In the genomic region with DNA sequence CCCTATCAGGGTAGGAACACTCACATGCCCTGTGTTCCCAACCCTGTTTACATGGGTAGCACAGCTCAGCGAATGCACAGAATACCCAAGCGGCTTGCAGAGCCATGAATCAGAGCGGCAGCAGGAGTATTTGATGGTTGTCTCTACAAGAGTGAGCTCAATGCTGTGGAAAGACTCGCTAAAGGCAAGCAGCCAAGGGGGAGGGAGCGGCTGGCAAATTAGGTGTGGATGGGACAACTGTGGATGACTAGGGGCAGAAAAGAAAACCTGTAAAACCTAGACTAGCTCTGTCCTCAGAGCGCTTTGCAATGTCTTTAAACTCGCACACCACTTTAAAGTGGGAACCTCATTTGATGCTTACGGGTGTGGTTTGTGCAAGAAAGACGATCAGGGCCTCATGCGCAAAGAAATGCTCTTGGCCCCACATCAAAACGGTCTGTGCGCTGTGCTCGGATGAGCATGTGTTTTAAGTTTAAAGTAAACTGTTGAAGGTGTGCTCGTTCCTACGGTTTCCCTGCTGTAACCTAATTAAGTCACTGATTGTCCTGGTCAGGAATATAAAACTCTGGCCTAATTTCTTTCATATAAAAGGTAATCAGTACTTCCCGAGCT, we compare ENCODE assay signal across 24 mouse cellular contexts. TPM values are rescaled to one million over a fixed set of nuclear protein-coding genes. Genes with fewer than 3 reads are reported as not detected.
DNase-seq lines count a peak whose midpoint lies in the region; ATAC-seq lines count a peak whose summit lies in the region.
"Had no signal": no experiment of that assay in that cellular context is flagged by ENCODE, and none has a peak within 500 bp of the region (broad histone marks: within the 10 kb centered on the region; RNA-seq: fewer than 3 reads in every experiment).

No protein-coding gene starts in this region.

- no peak overlapping the region for H3K4me3 ChIP-seq in heart, embryonic 12.5 days
- no peak overlapping the region for H3K4me3 ChIP-seq in embryonic facial prominence, embryonic 10.5 days
- no peak overlapping the region for H3K4me3 ChIP-seq in embryonic facial prominence, embryonic 14.5 days (ENCODE audit: low read depth, low read length)
- no peak overlapping the region for H3K4me3 ChIP-seq in limb, embryonic 13.5 days
- H3K4me3 ChIP-seq: heart, adult 2 months; hindbrain, embryonic 13.5 days; layer of hippocampus, adult 2 months; liver, embryonic 12.5 days; midbrain, embryonic 10.5 days; neural tube, embryonic 15.5 days had no signal

- 0 out of 2 replicates have a peak, but pooled peaks cover 6% of the 10 kb centered on the region for H3K4me1 ChIP-seq in heart, embryonic 12.5 days (replicated peaks)
- H3K4me1 ChIP-seq in embryonic facial prominence, embryonic 10.5 days, result peaks cover 17% of the 10 kb centered on the region; the same call in 1 of the 2 replicates
- peaks cover 22% of the 10 kb centered on the region for H3K4me1 ChIP-seq in embryonic facial prominence, embryonic 14.5 days (ENCODE audit: control insufficient read depth, insufficient read depth, low read length)
- peaks cover 53% of the 10 kb centered on the region for H3K4me1 ChIP-seq in limb, embryonic 13.5 days
- H3K4me1 ChIP-seq: liver, embryonic 12.5 days; midbrain, embryonic 10.5 days had no signal

- DNase-seq in heart, adult 11 months, result peak; percentile 46
- no peak for DNase-seq in embryonic facial prominence, embryonic 10.5 days (ENCODE audit: low spot score)
- peak; percentile 70 for DNase-seq in embryonic facial prominence, embryonic 14.5 days (ENCODE audit: low spot score)
- no peak for DNase-seq in spleen, postnatal 36 days (ENCODE audit: low spot score in 2 of 2)
- no peak for DNase-seq in layer of hippocampus, adult 18-20 months (ENCODE audit: low spot score in 2 of 2)
- DNase-seq: adrenal gland, adult 2 months; cerebellum, adult 11-12 months; gastrocnemius, postnatal 10 days; heart, adult 2 months; kidney, adult 2 months; kidney, postnatal 10 days; lung, adult 18-20 months; lung, postnatal 10 days; thymus, postnatal 25 days had no signal

- no peak for ATAC-seq in heart, embryonic 12.5 days (ENCODE audit: insufficient number of reproducible peaks, low FRiP score)
- peak; percentile 30; the same call in 1 of the 2 replicates for ATAC-seq in embryonic facial prominence, embryonic 14.5 days (ENCODE audit: low read depth)
- ATAC-seq in limb, embryonic 13.5 days (ENCODE audit: low FRiP score, low read depth), result peak; percentile 51; the same call in 1 of the 2 replicates
- no peak for ATAC-seq in activated CD4-positive, CD25-positive, alpha-beta regulatory T cell, adult 4 months
- ATAC-seq: forebrain, embryonic 16.5 days; liver, embryonic 12.5 days; Patski had no signal

- no peaks in the 10 kb centered on the region for H3K36me3 ChIP-seq in heart, embryonic 12.5 days
- no peaks in the 10 kb centered on the region for H3K36me3 ChIP-seq in embryonic facial prominence, embryonic 10.5 days (replicated peaks)
- no peaks in the 10 kb centered on the region for H3K36me3 ChIP-seq in embryonic facial prominence, embryonic 14.5 days (ENCODE audit: control insufficient read depth, insufficient read depth, low read length)
- H3K36me3 ChIP-seq in limb, embryonic 13.5 days, result no peaks in the 10 kb centered on the region
- H3K36me3 ChIP-seq: hindbrain, embryonic 13.5 days; liver, embryonic 12.5 days; midbrain, embryonic 10.5 days; neural tube, embryonic 15.5 days had no signal

- H3K27ac ChIP-seq in heart, embryonic 12.5 days (ENCODE audit: poor library complexity, severe bottlenecking), result no peak overlapping the region
- H3K27ac ChIP-seq in embryonic facial prominence, embryonic 10.5 days (replicated peaks), result peak overlapping the region; percentile 35; the same call in 1 of the 2 replicates
- H3K27ac ChIP-seq in embryonic facial prominence, embryonic 14.5 days (replicated peaks; ENCODE audit: low read depth, low read length), result no peak overlapping the region
- peak overlapping the region; percentile 52; the same call in 1 of the 2 replicates for H3K27ac ChIP-seq in limb, embryonic 13.5 days
- H3K27ac ChIP-seq: heart, adult 2 months; hindbrain, embryonic 13.5 days; layer of hippocampus, adult 2 months; liver, embryonic 12.5 days; midbrain, embryonic 10.5 days; neural tube, embryonic 15.5 days had no signal

- no peak overlapping the region for H3K4me2 ChIP-seq in heart, embryonic 12.5 days
- peak overlapping the region; percentile 14; the same call in 1 of the 2 replicates for H3K4me2 ChIP-seq in embryonic facial prominence, embryonic 14.5 days (ENCODE audit: low read depth, low read length)
- peak overlapping the region; percentile 47 for H3K4me2 ChIP-seq in limb, embryonic 13.5 days (replicated peaks)
- H3K4me2 ChIP-seq: hindbrain, embryonic 13.5 days; liver, embryonic 12.5 days; neural tube, embryonic 15.5 days had no signal

- no peaks in the 10 kb centered on the region for H3K9me3 ChIP-seq in heart, embryonic 12.5 days (replicated peaks)
- H3K9me3 ChIP-seq in embryonic facial prominence, embryonic 10.5 days, result no peaks in the 10 kb centered on the region
- H3K9me3 ChIP-seq in embryonic facial prominence, embryonic 14.5 days (ENCODE audit: control insufficient read depth, low read length), result no peaks in the 10 kb centered on the region
- no peaks in the 10 kb centered on the region for H3K9me3 ChIP-seq in limb, embryonic 13.5 days
- H3K9me3 ChIP-seq: hindbrain, embryonic 13.5 days; liver, embryonic 12.5 days; midbrain, embryonic 10.5 days; neural tube, embryonic 15.5 days had no signal

- WGBS in heart, embryonic 12.5 days, result 84% methylated on average over 16 of the region's 16 CpGs
- WGBS in embryonic facial prominence, embryonic 10.5 days, result 77% methylated on average over 16 of the region's 16 CpGs
- 39% methylated on average over 16 of the region's 16 CpGs for WGBS in embryonic facial prominence, embryonic 14.5 days
- 25% methylated on average over 16 of the region's 16 CpGs for WGBS in limb, embryonic 13.5 days

- no peaks in the 10 kb centered on the region for H3K27me3 ChIP-seq in heart, embryonic 12.5 days (replicated peaks)
- no peaks in the 10 kb centered on the region for H3K27me3 ChIP-seq in embryonic facial prominence, embryonic 10.5 days (replicated peaks; ENCODE audit: low read depth, poor library complexity, severe bottlenecking)
- H3K27me3 ChIP-seq in embryonic facial prominence, embryonic 14.5 days (replicated peaks; ENCODE audit: control insufficient read depth, insufficient read depth, low read length), result no peaks in the 10 kb centered on the region; the same call in 1 of the 2 replicates
- peaks cover 48% of the 10 kb centered on the region for H3K27me3 ChIP-seq in limb, embryonic 13.5 days
- H3K27me3 ChIP-seq: hindbrain, embryonic 13.5 days; liver, embryonic 12.5 days; neural tube, embryonic 15.5 days had no signal

- no peak overlapping the region for H3K9ac ChIP-seq in heart, embryonic 12.5 days
- H3K9ac ChIP-seq in embryonic facial prominence, embryonic 14.5 days (ENCODE audit: low read depth, low read length), result no peak overlapping the region
- no peak overlapping the region; the same call in 1 of the 2 replicates for H3K9ac ChIP-seq in limb, embryonic 13.5 days
- H3K9ac ChIP-seq: hindbrain, embryonic 13.5 days; liver, embryonic 12.5 days; neural tube, embryonic 15.5 days had no signal

RNA-seq across cellular contexts. Expression of a gene that starts 30.3 kb away (rescaled TPM):
- 12.4 and 14.0 TPM in 2 replicates for polyA plus RNA-seq in heart, embryonic 12.5 days (2016; fragmentation: Nextera tagmentation; extraction: Ambion mirVana)
- polyA plus RNA-seq in embryonic facial prominence, embryonic 10.5 days (2016; fragmentation: Nextera tagmentation; extraction: Ambion mirVana), result 4.2 and 5.7 TPM in 2 replicates
- 26.1 and 28.1 TPM in 2 replicates for polyA plus RNA-seq in embryonic facial prominence, embryonic 14.5 days (2014; fragmentation: Nextera tagmentation; extraction: Ambion mirVana)
- 29.4 and 30.5 TPM in 2 replicates for polyA plus RNA-seq in limb, embryonic 13.5 days (2015; fragmentation: Nextera tagmentation; extraction: Ambion mirVana)
- not detected for polyA plus RNA-seq in activated CD4-positive, CD25-positive, alpha-beta regulatory T cell, adult 4 months (2017; shearing (Covaris generic))
- total RNA-seq in layer of hippocampus, adult 18-20 months (2021), result 10 to 100 TPM; 18.9 to 22.2 TPM

Comparison
In these comparisons a context has a peak if more than half of its experiments do, and no peak if none do; other contexts are left out.
1. DNase-seq: peak in heart, adult 11 months (single experiment) and embryonic facial prominence, embryonic 14.5 days (single experiment); none in embryonic facial prominence, embryonic 10.5 days (single experiment), spleen, postnatal 36 days (0 of 2) and layer of hippocampus, adult 18-20 months (0 of 2).
2. H3K27ac ChIP-seq: peak in embryonic facial prominence, embryonic 10.5 days (single experiment) and limb, embryonic 13.5 days (single experiment); none in heart, embryonic 12.5 days (single experiment) and embryonic facial prominence, embryonic 14.5 days (single experiment).
3. ATAC-seq: peak in embryonic facial prominence, embryonic 14.5 days (single experiment) and limb, embryonic 13.5 days (single experiment); none in heart, embryonic 12.5 days (single experiment) and activated CD4-positive, CD25-positive, alpha-beta regulatory T cell, adult 4 months (single experiment).